Mouse (Mus musculus): Measurements from ENCODE around the gene Afg1l.

- TF ChIP-seq CTCF (IDR thresholded peaks at IDR 0.05; ENCODE audit: extremely low read depth, insufficient read length, insufficient replicate concordance, low read depth, low read length) (no peak), POLR2A (IDR thresholded peaks at IDR 0.05; ENCODE audit: low read depth, low read length) (no peak)
Observed at GRCm38 (mm10) chr10:42271454-42272230, 206.7 kb downstream of the Afg1l start.
